ENCODE assay signal across 1 mouse cellular context in the genomic region with DNA sequence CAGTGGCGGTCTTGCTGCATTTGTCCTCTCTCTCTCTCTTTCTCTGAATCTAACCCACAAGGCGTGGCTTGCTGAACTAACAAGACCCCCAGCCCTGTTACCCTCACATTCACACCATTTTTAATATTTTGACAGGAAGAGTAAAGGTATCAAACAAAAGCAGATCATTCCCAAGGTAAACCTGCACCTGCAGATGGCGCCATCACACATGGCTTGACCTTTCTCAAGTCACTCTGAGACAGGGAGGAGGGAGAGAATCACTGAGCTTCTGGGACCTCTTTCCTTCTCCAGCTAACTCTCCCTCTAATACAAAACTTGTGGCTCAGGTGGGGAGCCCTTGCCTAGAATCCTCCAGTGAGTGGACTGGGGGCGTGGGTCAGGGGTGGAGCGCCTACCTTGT.
TF ChIP-seq lines count a peak whose summit lies in the region.

No protein-coding gene starts in this region.

TF ChIP-seq in CH12.LX, 34 proteins besides CTCF, POLR2A, EP300 and RAD21:
- TF ChIP-seq SMC3 (IDR thresholded peaks at IDR 0.05; ENCODE audit: low read depth, low read length) (peak; percentile 59), MAX (IDR thresholded peaks at IDR 0.05; ENCODE audit: low read length) (no peak)
